Mouse (Mus musculus): ENCODE measurements around the gene Man1c1. TPM values are rescaled to one million over a fixed set of nuclear protein-coding genes. Genes with fewer than 3 reads are reported as not detected.

The Man1c1 gene
- polyA plus RNA-seq, 1 experiment from 2014 or later = 4.8 TPM

DNA sequence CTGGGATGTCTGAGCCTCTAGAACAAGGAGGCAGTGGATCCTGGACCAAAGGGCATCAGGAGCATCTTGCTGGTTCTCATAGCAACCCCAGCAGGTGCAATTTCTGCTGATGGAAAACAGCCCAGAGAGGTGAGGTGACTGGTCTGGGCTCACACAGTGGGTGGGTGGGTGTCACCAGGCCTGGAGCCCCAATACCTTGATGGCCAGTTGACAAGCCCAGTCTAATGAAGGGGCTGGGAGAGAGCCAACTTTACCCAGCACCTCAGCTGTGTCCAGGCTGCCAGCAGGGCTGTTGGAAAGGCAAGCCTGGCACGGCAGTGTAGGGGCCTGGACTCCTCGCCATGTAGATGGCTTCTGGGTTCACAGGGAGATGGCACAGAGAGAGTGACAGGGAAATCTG lies 142.1 kb downstream of the Man1c1 start:
- H3K36me3 ChIP-seq (ENCODE audit: control insufficient read depth, insufficient read depth, low read length) = no peaks in the 10 kb centered on the region
- H3K27me3 ChIP-seq (ENCODE audit: control insufficient read depth, insufficient read depth, low read length) = no peaks in the 10 kb centered on the region
- ATAC-seq (ENCODE audit: insufficient read depth, low FRiP score, low TSS enrichment) (no peak), DNase-seq (ENCODE audit: low spot score) (no peak)
- H3K4me1 ChIP-seq (ENCODE audit: control insufficient read depth, insufficient read depth, low read length) = peaks cover 5% of the 10 kb centered on the region
- H3K9ac ChIP-seq (ENCODE audit: low read length) = no peak overlapping the region
- H3K4me3 ChIP-seq (ENCODE audit: low read depth, low read length) = no peak overlapping the region
- no peaks in the 10 kb centered on the region for H3K9me3 ChIP-seq (ENCODE audit: control insufficient read depth, low read length)
- WGBS = 83% methylated on average over 2 of the region's 2 CpGs
- no peak overlapping the region for H3K27ac ChIP-seq (ENCODE audit: low read depth, low read length)
- no peak overlapping the region for H3K4me2 ChIP-seq (ENCODE audit: low read depth)

GRCm38 (mm10) chr4:134560699-134561098 lies 143.4 kb downstream of the Man1c1 start:
- ATAC-seq (ENCODE audit: insufficient read depth, low FRiP score, low TSS enrichment) (no peak), DNase-seq (ENCODE audit: low spot score) (no peak)
- Histone ChIP-seq H3K9ac (ENCODE audit: low read length) (no peak overlapping the region), H3K4me1 (ENCODE audit: control insufficient read depth, insufficient read depth, low read length) (peaks cover 5% of the 10 kb centered on the region), H3K36me3 (ENCODE audit: control insufficient read depth, insufficient read depth, low read length) (no peaks in the 10 kb centered on the region), H3K9me3 (ENCODE audit: control insufficient read depth, low read length) (no peaks in the 10 kb centered on the region), H3K27ac (ENCODE audit: low read depth, low read length) (no peak overlapping the region), H3K4me2 (ENCODE audit: low read depth) (no peak overlapping the region), H3K27me3 (ENCODE audit: control insufficient read depth, insufficient read depth, low read length) (no peaks in the 10 kb centered on the region), H3K4me3 (ENCODE audit: low read depth, low read length) (no peak overlapping the region)
- 90% methylated on average over 8 of the region's 8 CpGs for WGBS

GRCm38 (mm10) chr4:134559154-134559553 lies 144.9 kb downstream of the Man1c1 start:
- Histone ChIP-seq H3K9ac (ENCODE audit: low read length) (no peak overlapping the region), H3K27me3 (ENCODE audit: control insufficient read depth, insufficient read depth, low read length) (no peaks in the 10 kb centered on the region), H3K4me2 (ENCODE audit: low read depth) (no peak overlapping the region), H3K27ac (ENCODE audit: low read depth, low read length) (no peak overlapping the region), H3K4me1 (ENCODE audit: control insufficient read depth, insufficient read depth, low read length) (peaks cover 5% of the 10 kb centered on the region), H3K36me3 (ENCODE audit: control insufficient read depth, insufficient read depth, low read length) (no peaks in the 10 kb centered on the region), H3K4me3 (ENCODE audit: low read depth, low read length) (no peak overlapping the region), H3K9me3 (ENCODE audit: control insufficient read depth, low read length) (no peaks in the 10 kb centered on the region)
- ATAC-seq (ENCODE audit: insufficient read depth, low FRiP score, low TSS enrichment) = no peak
- WGBS = 82% methylated on average over 7 of the region's 7 CpGs
- no peak for DNase-seq (ENCODE audit: low spot score)

DNA sequence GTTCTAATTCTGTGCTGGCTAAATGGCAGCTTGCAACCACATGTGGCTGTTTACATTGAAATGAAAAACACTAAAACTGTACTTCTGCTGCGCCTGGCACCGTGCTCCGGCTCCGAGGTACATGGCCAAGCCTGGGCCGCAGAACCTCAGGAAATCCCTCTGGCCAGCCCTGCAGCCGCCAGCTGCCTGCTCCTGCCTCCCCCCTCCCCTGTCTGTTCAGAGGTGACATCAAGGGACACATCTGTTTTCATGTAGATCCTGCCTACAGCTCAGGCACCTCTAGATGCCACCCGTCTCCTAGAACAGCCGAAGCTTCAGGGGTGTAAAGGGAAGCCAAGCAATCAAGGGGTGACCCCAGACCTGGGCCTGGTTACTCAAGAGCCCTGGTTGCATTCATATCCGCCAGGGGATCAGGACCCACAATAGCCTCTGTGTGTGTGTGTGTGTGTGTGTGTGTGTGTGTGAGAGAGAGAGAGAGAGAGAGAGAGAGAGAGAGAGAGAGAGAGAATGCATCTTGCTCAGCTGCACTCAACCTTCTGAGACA lies 145.4 kb downstream of the Man1c1 start:
- Histone ChIP-seq H3K4me1 (ENCODE audit: control insufficient read depth, insufficient read depth, low read length) (peaks cover 5% of the 10 kb centered on the region), H3K36me3 (ENCODE audit: control insufficient read depth, insufficient read depth, low read length) (no peaks in the 10 kb centered on the region), H3K9me3 (ENCODE audit: control insufficient read depth, low read length) (no peaks in the 10 kb centered on the region), H3K9ac (ENCODE audit: low read length) (no peak overlapping the region), H3K27ac (ENCODE audit: low read depth, low read length) (no peak overlapping the region), H3K27me3 (ENCODE audit: control insufficient read depth, insufficient read depth, low read length) (no peaks in the 10 kb centered on the region), H3K4me3 (ENCODE audit: low read depth, low read length) (no peak overlapping the region), H3K4me2 (ENCODE audit: low read depth) (no peak overlapping the region)
- WGBS = 50% methylated on average over 9 of the region's 9 CpGs
- ATAC-seq (ENCODE audit: insufficient read depth, low FRiP score, low TSS enrichment) = no peak
- DNase-seq (ENCODE audit: low spot score) = no peak

GRCm38 (mm10) chr4:134557626-134558249 lies 146.4 kb downstream of the Man1c1 start:
- DNase-seq (ENCODE audit: low spot score) (peak; percentile 39), ATAC-seq (ENCODE audit: insufficient read depth, low FRiP score, low TSS enrichment) (no peak)
- H3K27me3 ChIP-seq (ENCODE audit: control insufficient read depth, insufficient read depth, low read length) = no peaks in the 10 kb centered on the region
- 8% methylated on average over 16 of the region's 16 CpGs for WGBS
- no peak overlapping the region for H3K27ac ChIP-seq (ENCODE audit: low read depth, low read length)
- H3K36me3 ChIP-seq (ENCODE audit: control insufficient read depth, insufficient read depth, low read length) = no peaks in the 10 kb centered on the region
- H3K9ac ChIP-seq (ENCODE audit: low read length) = no peak overlapping the region
- no peak overlapping the region for H3K4me2 ChIP-seq (ENCODE audit: low read depth)
- H3K9me3 ChIP-seq (ENCODE audit: control insufficient read depth, low read length) = no peaks in the 10 kb centered on the region
- H3K4me1 ChIP-seq (ENCODE audit: control insufficient read depth, insufficient read depth, low read length) = peaks cover 5% of the 10 kb centered on the region
- H3K4me3 ChIP-seq (ENCODE audit: low read depth, low read length) = no peak overlapping the region

- no peak overlapping the region for H3K9ac ChIP-seq (ENCODE audit: low read length)
- H3K9me3 ChIP-seq (ENCODE audit: control insufficient read depth, low read length) = no peaks in the 10 kb centered on the region
- H3K36me3 ChIP-seq (ENCODE audit: control insufficient read depth, insufficient read depth, low read length) = no peaks in the 10 kb centered on the region
- no peak overlapping the region for H3K4me2 ChIP-seq (ENCODE audit: low read depth)
- peak; percentile 58 for DNase-seq (ENCODE audit: low spot score)
- no peak for ATAC-seq (ENCODE audit: insufficient read depth, low FRiP score, low TSS enrichment)
- H3K4me1 ChIP-seq (ENCODE audit: control insufficient read depth, insufficient read depth, low read length) = peaks cover 5% of the 10 kb centered on the region
- no peak overlapping the region for H3K27ac ChIP-seq (ENCODE audit: low read depth, low read length)
- WGBS = 66% methylated on average over 8 of the region's 8 CpGs
- H3K27me3 ChIP-seq (ENCODE audit: control insufficient read depth, insufficient read depth, low read length) = no peaks in the 10 kb centered on the region
- no peak overlapping the region for H3K4me3 ChIP-seq (ENCODE audit: low read depth, low read length)
Measured at GRCm38 (mm10) chr4:134555956-134556580, 148.0 kb downstream of the Man1c1 start.

DNA sequence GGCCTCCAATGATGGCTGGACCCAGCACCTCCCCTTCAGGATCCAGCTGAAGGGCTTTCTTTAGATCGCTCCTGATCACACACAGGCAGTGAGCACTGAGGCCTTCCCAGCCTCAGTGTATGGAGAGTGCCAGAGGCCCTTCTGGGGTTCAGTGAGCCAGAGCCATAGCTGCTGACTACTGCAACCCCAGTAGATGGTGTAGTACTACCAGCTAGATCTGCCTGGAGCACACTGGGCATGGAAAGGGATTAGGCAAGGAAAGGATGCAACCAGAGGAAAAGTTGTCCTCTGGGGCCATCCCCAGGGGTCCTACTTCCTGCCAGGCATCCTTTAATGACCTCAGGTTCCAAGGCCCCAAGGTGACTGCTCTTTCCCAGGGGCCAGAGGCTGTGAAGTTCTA lies 150.5 kb downstream of the Man1c1 start:
- peaks cover 5% of the 10 kb centered on the region for H3K4me1 ChIP-seq (ENCODE audit: control insufficient read depth, insufficient read depth, low read length)
- peaks cover 10% of the 10 kb centered on the region; the same call in 1 of the 2 replicates for H3K36me3 ChIP-seq (ENCODE audit: control insufficient read depth, insufficient read depth, low read length)
- H3K9ac ChIP-seq (ENCODE audit: low read length) = no peak overlapping the region
- ATAC-seq (ENCODE audit: insufficient read depth, low FRiP score, low TSS enrichment) (no peak), DNase-seq (ENCODE audit: low spot score) (no peak)
- H3K27me3 ChIP-seq (ENCODE audit: control insufficient read depth, insufficient read depth, low read length) = no peaks in the 10 kb centered on the region
- H3K27ac ChIP-seq (ENCODE audit: low read depth, low read length) = no peak overlapping the region
- no peak overlapping the region for H3K4me2 ChIP-seq (ENCODE audit: low read depth)
- peaks cover 8% of the 10 kb centered on the region; the same call in 1 of the 2 replicates for H3K9me3 ChIP-seq (ENCODE audit: control insufficient read depth, low read length)
- H3K4me3 ChIP-seq (ENCODE audit: low read depth, low read length) = no peak overlapping the region
- 90% methylated on average over 1 of the region's 1 CpGs for WGBS

GRCm38 (mm10) chr4:134551494-134552316 lies 152.4 kb downstream of the Man1c1 start, which contains the start of gene Selenon:
Selenon (minus strand) TSS chr4:134552166.
- DNase-seq (ENCODE audit: low spot score) (peak; percentile 71), ATAC-seq (ENCODE audit: insufficient read depth, low FRiP score, low TSS enrichment) (peak; percentile 85)
- Histone ChIP-seq H3K9me3 (ENCODE audit: control insufficient read depth, low read length) (peaks cover 8% of the 10 kb centered on the region; the same call in 1 of the 2 replicates), H3K27me3 (ENCODE audit: control insufficient read depth, insufficient read depth, low read length) (no peaks in the 10 kb centered on the region), H3K36me3 (ENCODE audit: control insufficient read depth, insufficient read depth, low read length) (peaks cover 12% of the 10 kb centered on the region; the same call in 1 of the 2 replicates), H3K4me2 (ENCODE audit: low read depth) (peak within 1 kb of the TSS; percentile 70), H3K27ac (ENCODE audit: low read depth, low read length) (peak within 1 kb of the TSS; percentile 94), H3K4me1 (ENCODE audit: control insufficient read depth, insufficient read depth, low read length) (no peaks in the 10 kb centered on the region), H3K9ac (ENCODE audit: low read length) (peak within 1 kb of the TSS; percentile 98), H3K4me3 (ENCODE audit: low read depth, low read length) (peak within 1 kb of the TSS; percentile 74)
- WGBS = under 1% methylated on average over 33 of the region's 67 CpGs
